Mouse (Mus musculus) spleen, postnatal 14 days (tissue): ENCODE data around the gene Prr36.
"Not testable (repeated sequence)": the region's sequence is repeated elsewhere in the genome, so short reads cannot be mapped to it uniquely, and the experiment has no call there.

ENCODE experiments used
- DNase-seq, 2 experiments: peaks; one replicate each; pipeline ENCODE4 v3.0.0; 2021 to 2022; ENCODE audit warnings: low spot score in 2 of 2

Gene Prr36

GRCm38 (mm10) chr8:4216791-4217621, at the start of gene Prr36:
TSS of gene Prr36 (minus strand) at chr8:4217459.
- DNase-seq = no peak

- DNase-seq = no peak
Observed at GRCm38 (mm10) chr8:4265160-4265914, 48.1 kb upstream of the Prr36 start.

GRCm38 (mm10) chr8:4263105-4263791, 46.0 kb upstream of the Prr36 start:
- no peak for DNase-seq

- no peak for DNase-seq
Observed at GRCm38 (mm10) chr8:4259805-4260170, 42.5 kb upstream of the Prr36 start.

GRCm38 (mm10) chr8:4259125-4259804, 42.0 kb upstream of the Prr36 start, which contains the start of gene Ctxn1:
TSS of gene Ctxn1 (minus strand) at chr8:4259274.
- DNase-seq = peak; percentile 93 to 96

- peak in 1 of 2 experiments; percentile 28 for DNase-seq
Observed at GRCm38 (mm10) chr8:4258678-4259077, 41.4 kb upstream of the Prr36 start.

GRCm38 (mm10) chr8:4258233-4258632, 41.0 kb upstream of the Prr36 start:
- peak; percentile 65 to 81 for DNase-seq

- no peak for DNase-seq
Observed at GRCm38 (mm10) chr8:4257350-4257749, 40.1 kb upstream of the Prr36 start.

GRCm38 (mm10) chr8:4256911-4257310, 39.7 kb upstream of the Prr36 start:
- no peak for DNase-seq

- not testable (repeated sequence) for DNase-seq
Observed at GRCm38 (mm10) chr8:4255471-4255870, 38.2 kb upstream of the Prr36 start.

- no peak for DNase-seq
Observed at GRCm38 (mm10) chr8:4254001-4254400, 36.7 kb upstream of the Prr36 start.

GRCm38 (mm10) chr8:4252934-4253841, 35.9 kb upstream of the Prr36 start, which contains the start of gene Snapc2:
TSS of gene Snapc2 (plus strand) at chr8:4253080.
- DNase-seq = peak; percentile 91 to 94

- DNase-seq = no peak
Observed at GRCm38 (mm10) chr8:4252116-4252760, 35.0 kb upstream of the Prr36 start.

- peak; percentile 60 to 81 for DNase-seq
Observed at GRCm38 (mm10) chr8:4250306-4250970, 33.2 kb upstream of the Prr36 start.

GRCm38 (mm10) chr8:4249213-4249612, 32.0 kb upstream of the Prr36 start:
- DNase-seq = no peak

- DNase-seq = no peak
Observed at GRCm38 (mm10) chr8:4247951-4248540, 30.8 kb upstream of the Prr36 start, which contains the start of gene Tgfbr3l. TSS of gene Tgfbr3l (plus strand) at chr8:4248214.

- DNase-seq = no peak
Observed at GRCm38 (mm10) chr8:4247241-4247640, 30.0 kb upstream of the Prr36 start.

GRCm38 (mm10) chr8:4245737-4246136, 28.5 kb upstream of the Prr36 start:
- no peak for DNase-seq

GRCm38 (mm10) chr8:4245061-4245460, 27.8 kb upstream of the Prr36 start:
- DNase-seq = no peak
